Mouse (Mus musculus) myocyte (in vitro differentiated cells): ENCODE measurements around the gene Ppp1cb.

Experiments used
- CEBPB ChIP-seq: IDR thresholded peaks from 2 replicates; pipeline ENCODE4 v1.6.1; 2011; ENCODE audit warnings: mild to moderate bottlenecking, moderate library complexity; ENCODE audit not compliant: poor library complexity, insufficient read depth, severe bottlenecking
- E2F4 ChIP-seq: IDR thresholded peaks from one replicate; pipeline ENCODE4 v1.6.1; 2011; ENCODE audit warnings: mild to moderate bottlenecking, control low read depth, moderate library complexity; ENCODE audit not compliant: insufficient read depth
- MAX ChIP-seq: IDR thresholded peaks from one replicate; pipeline ENCODE4 v1.6.1; 2011; ENCODE audit warnings: low read depth, mild to moderate bottlenecking, control low read depth
- MYOD1 ChIP-seq, 3 experiments: IDR thresholded peaks; one replicate each; pipeline ENCODE4 v1.6.1; 2011; ENCODE audit warnings: control low read depth in 2 of 3, low read depth in 2 of 3, mild to moderate bottlenecking in 2 of 3, moderate library complexity in 1 of 3; ENCODE audit not compliant: insufficient read length in 2 of 3, control insufficient read depth in 1 of 3
- MYOG ChIP-seq, 3 experiments: IDR thresholded peaks; one replicate each; pipeline ENCODE4 v1.6.1; 2011; ENCODE audit warnings: control low read depth in 2 of 3, low read depth in 2 of 3, mild to moderate bottlenecking in 2 of 3; ENCODE audit not compliant: insufficient read length in 2 of 3, control insufficient read depth in 1 of 3, insufficient read depth in 1 of 3
- POLR2A ChIP-seq: IDR thresholded peaks from one replicate; pipeline ENCODE4 v1.6.1; 2011; ENCODE audit warnings: low read depth, mild to moderate bottlenecking, control low read depth, moderate library complexity; ENCODE audit not compliant: insufficient read length
- POLR2AphosphoS2 ChIP-seq: IDR thresholded peaks from one replicate; pipeline ENCODE4 v1.6.1; 2011; ENCODE audit warnings: low read depth, control low read depth; ENCODE audit not compliant: insufficient read length
- SRF ChIP-seq: IDR thresholded peaks from one replicate; pipeline ENCODE4 v1.6.1; 2011; ENCODE audit warnings: low read depth; ENCODE audit not compliant: control insufficient read depth, insufficient read length
- TCF12 ChIP-seq: IDR thresholded peaks from one replicate; pipeline ENCODE4 v1.6.1; 2011; ENCODE audit warnings: mild to moderate bottlenecking, control low read depth; ENCODE audit not compliant: poor library complexity, insufficient read depth, severe bottlenecking
- TCF3 ChIP-seq: IDR thresholded peaks from one replicate; pipeline ENCODE4 v1.6.1; 2011; ENCODE audit warnings: low read depth, control low read depth; ENCODE audit not compliant: insufficient read length
- USF1 ChIP-seq: IDR thresholded peaks from one replicate; pipeline ENCODE4 v1.6.1; 2011; ENCODE audit warnings: low read depth, mild to moderate bottlenecking, control low read depth, moderate library complexity

GRCm38 (mm10) chr5:32416881-32417280, 41.8 kb upstream of the Ppp1cb start:
- TF ChIP-seq MYOD1 (IDR thresholded peaks at IDR 0.05; ENCODE audit: control insufficient read depth in 1 of 3, insufficient read length in 2 of 3, low read depth in 2 of 3) (no peak), CEBPB (no peak), POLR2A (no peak), POLR2AphosphoS2 (no peak), MYOG (IDR thresholded peaks at IDR 0.05; ENCODE audit: control insufficient read depth in 1 of 3, insufficient read depth in 1 of 3, insufficient read length in 2 of 3, low read depth in 2 of 3) (no peak), USF1 (no peak), MAX (no peak), TCF12 (no peak), SRF (no peak), E2F4 (no peak), TCF3 (no peak)
